Mouse (Mus musculus): ENCODE data around the gene Mepce. TPM values are rescaled to one million over a fixed set of nuclear protein-coding genes. Genes with fewer than 3 reads are reported as not detected.

Mepce gene
- polyA plus RNA-seq, 1 experiment from 2014 or later: 10.0 TPM

DNA sequence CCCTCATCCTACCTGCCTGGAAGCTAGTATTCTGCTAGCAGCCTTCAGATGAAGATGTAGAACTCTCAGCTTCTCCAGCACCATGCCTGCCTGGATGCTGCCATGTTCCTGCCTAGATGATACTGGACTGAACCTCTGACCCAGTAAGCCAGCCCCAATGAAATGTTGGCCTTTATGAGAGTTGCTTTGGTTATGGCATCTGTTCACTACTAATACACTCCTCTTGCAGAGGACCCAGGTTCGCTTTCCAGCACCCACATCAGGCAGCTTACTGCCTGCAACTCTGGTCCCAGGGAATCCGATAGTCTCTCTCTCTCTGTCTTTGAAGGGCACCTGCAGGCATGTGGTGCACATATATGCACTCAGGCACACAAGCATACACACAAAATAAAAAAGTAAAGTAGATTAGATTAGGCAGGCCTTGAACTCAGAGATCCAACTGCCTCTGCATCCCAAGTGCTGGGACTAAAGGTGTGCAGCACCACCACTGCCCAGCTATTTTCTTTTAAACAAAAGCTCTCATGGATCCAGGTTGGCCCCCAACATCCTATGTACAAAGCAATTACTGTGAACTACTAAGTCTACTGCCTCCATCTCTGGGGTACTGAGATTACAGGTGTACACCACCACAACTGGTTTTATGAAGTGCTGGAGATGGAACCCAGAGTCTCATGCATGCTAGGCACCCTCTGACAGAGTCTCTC, 11.7 kb downstream of the Mepce start:
- Histone ChIP-seq H3K4me2 (no peak overlapping the region), H3K36me3 (peaks cover 7% of the 10 kb centered on the region; the same call in 1 of the 2 replicates), H3K9ac (replicated peaks) (no peak overlapping the region), H3K9me3 (replicated peaks) (no peaks in the 10 kb centered on the region), H3K4me1 (peaks cover 23% of the 10 kb centered on the region), H3K4me3 (replicated peaks) (no peak overlapping the region), H3K27me3 (replicated peaks) (no peaks in the 10 kb centered on the region), H3K27ac (replicated peaks) (no peak overlapping the region)
- 98% methylated on average over 2 of the region's 2 CpGs for WGBS
- no peak for ATAC-seq (ENCODE audit: low FRiP score)

DNA sequence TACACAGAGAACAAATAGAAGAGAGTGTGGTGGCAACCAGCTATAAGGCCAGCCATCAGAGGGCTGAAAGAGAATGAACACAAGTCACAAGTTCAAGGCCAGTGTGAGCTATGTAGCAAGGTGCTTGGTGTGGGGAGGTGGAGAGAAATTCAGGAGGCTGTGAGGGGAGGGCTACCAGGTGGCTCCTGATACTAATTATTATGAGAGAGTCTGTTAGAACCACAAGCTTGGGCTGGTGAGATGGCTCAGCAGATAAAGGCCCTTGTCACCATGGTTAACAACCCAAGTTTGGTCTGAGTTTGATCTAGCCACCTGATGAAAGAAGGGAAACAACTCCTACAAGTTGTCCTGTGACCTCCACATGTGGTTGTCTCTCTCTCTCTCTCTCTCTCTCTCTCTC, 14.7 kb downstream of the Mepce start:
- no peak overlapping the region for H3K9ac ChIP-seq (replicated peaks)
- H3K4me1 ChIP-seq: 0 out of 2 replicates have a peak, but pooled peaks cover 2% of the 10 kb centered on the region
- no peak for ATAC-seq (ENCODE audit: low FRiP score)
- no peaks in the 10 kb centered on the region for H3K27me3 ChIP-seq (replicated peaks)
- no peak overlapping the region for H3K4me2 ChIP-seq
- no peak overlapping the region for H3K4me3 ChIP-seq (replicated peaks)
- no peak overlapping the region for H3K27ac ChIP-seq (replicated peaks)
- no peaks in the 10 kb centered on the region for H3K36me3 ChIP-seq
- H3K9me3 ChIP-seq (replicated peaks): no peaks in the 10 kb centered on the region

DNA sequence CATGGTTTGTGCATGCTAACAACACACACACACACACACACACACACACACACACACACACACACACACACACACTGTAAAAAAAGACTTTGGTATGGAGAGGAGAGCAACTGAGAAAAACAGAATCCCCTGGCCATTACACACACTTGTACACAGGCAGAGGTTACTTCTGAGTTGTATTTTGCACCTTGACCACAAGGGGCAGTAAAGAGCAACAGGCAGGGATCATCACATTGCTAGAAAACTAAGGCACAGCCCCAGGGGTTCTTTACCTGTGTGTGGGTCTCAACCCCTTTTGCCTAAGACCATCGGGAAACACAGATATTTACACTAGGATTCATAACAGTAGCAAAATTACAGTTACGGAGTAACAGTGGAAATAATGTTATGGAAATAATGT, 16.7 kb downstream of the Mepce start:
- WGBS: 52% methylated on average over 2 of the region's 2 CpGs
- Histone ChIP-seq H3K4me3 (replicated peaks) (no peak overlapping the region), H3K27ac (replicated peaks) (no peak overlapping the region), H3K36me3 (no peaks in the 10 kb centered on the region), H3K4me2 (no peak overlapping the region), H3K4me1 (no peaks in the 10 kb centered on the region), H3K27me3 (replicated peaks) (no peaks in the 10 kb centered on the region), H3K9me3 (replicated peaks) (no peaks in the 10 kb centered on the region), H3K9ac (replicated peaks) (no peak overlapping the region)
- ATAC-seq (ENCODE audit: low FRiP score): no peak

DNA sequence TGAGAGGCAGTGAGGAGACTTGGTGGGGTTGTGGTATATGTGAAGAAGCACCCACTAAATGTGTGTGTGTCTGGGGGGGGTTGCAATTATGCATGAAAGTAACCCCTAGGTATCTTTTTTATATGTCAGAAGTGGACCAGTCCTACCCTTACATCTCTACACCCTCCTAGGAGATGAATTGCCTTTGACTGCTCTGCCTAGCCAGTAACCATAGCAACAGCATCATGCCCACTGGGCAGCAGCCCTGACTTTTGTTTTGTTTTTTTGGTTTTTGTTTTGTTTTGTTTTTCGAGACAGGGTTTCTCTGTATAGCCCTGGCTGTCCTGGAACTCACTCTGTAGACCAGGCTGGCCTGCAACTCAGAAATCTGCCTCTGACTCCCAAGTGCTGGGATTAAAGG, 19.0 kb downstream of the Mepce start:
- ATAC-seq (ENCODE audit: low FRiP score): no peak

DNA sequence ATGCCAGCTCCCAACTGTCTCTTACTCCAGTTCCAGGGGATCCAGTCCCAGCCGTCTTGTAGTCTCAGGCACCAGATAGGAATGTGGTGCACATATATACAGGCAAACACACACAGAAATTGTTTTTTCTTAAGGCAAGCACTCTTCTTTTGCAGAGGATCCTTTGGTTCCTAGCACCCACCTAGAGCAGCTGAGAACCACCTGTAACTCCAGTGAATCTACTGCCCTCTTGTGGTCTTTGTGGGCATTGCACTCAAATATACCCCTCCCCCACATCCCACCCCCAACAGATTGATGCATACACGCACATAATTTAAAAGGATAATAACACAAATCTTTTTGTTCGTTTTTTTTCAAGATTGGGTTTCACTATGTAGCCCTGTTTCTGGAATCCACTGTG, 21.2 kb downstream of the Mepce start:
- no peak overlapping the region for H3K4me3 ChIP-seq (replicated peaks)
- no peaks in the 10 kb centered on the region for H3K27me3 ChIP-seq (replicated peaks)
- H3K4me1 ChIP-seq: no peaks in the 10 kb centered on the region
- no peaks in the 10 kb centered on the region for H3K9me3 ChIP-seq (replicated peaks)
- no peak overlapping the region for H3K9ac ChIP-seq (replicated peaks)
- 62% methylated on average over 3 of the region's 3 CpGs for whole genome bisulfite sequencing
- H3K4me2 ChIP-seq: no peak overlapping the region
- H3K36me3 ChIP-seq: no peaks in the 10 kb centered on the region
- H3K27ac ChIP-seq (replicated peaks): no peak overlapping the region
- ATAC-seq (ENCODE audit: low FRiP score): no peak

More for the DNA sequence above, 19.0 kb downstream of the Mepce start:
- H3K27ac ChIP-seq (replicated peaks): no peak overlapping the region
- H3K4me3 ChIP-seq (replicated peaks): no peak overlapping the region
- no peak overlapping the region for H3K9ac ChIP-seq (replicated peaks)
- H3K27me3 ChIP-seq (replicated peaks): no peaks in the 10 kb centered on the region
- no peaks in the 10 kb centered on the region for H3K4me1 ChIP-seq
- H3K4me2 ChIP-seq: no peak overlapping the region
- H3K9me3 ChIP-seq (replicated peaks): no peaks in the 10 kb centered on the region
- no peaks in the 10 kb centered on the region for H3K36me3 ChIP-seq
- 23% methylated on average over 1 of the region's 1 CpGs for WGBS

DNA sequence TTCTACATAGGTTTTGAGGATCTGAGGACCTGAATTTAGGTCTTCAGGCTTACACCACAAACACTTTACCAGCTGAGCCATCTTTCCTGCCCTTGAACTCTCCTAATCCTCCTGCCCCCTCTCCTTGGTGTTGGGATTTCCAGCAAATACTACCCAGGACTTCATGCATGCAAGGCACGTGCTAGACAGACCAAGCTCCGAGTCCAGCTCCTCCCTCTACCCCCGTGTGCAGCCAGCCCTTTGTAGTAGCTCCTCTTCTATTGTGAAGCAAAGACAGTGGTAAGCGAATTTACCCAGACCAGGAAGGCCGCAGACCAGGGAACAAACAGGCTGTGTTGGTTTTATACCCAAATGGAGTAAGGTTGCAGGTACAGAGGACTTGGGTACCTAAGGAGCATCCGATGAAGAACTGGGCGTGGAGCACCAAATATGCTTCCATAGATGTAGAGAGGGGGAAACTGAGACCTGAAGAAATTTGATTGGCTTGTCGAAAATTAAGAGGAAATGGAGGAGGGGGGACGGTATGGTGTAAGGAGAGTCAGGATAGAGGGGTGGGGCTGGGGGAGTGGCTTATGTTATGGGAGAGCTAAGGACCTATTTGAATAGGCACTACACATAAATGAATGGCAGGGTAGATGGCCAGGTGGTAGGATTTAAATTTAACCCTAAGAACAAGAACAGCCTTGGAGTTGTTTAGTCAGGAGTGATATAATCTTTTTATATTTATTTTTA, 22.7 kb downstream of the Mepce start:
- Histone ChIP-seq H3K36me3 (no peaks in the 10 kb centered on the region), H3K4me3 (replicated peaks) (no peak overlapping the region), H3K27me3 (replicated peaks) (no peaks in the 10 kb centered on the region), H3K9me3 (replicated peaks) (no peaks in the 10 kb centered on the region), H3K4me1 (no peaks in the 10 kb centered on the region), H3K27ac (replicated peaks) (no peak overlapping the region), H3K9ac (replicated peaks) (no peak overlapping the region), H3K4me2 (no peak overlapping the region)
- ATAC-seq (ENCODE audit: low FRiP score): no peak
- 51% methylated on average over 9 of the region's 9 CpGs for WGBS

DNA sequence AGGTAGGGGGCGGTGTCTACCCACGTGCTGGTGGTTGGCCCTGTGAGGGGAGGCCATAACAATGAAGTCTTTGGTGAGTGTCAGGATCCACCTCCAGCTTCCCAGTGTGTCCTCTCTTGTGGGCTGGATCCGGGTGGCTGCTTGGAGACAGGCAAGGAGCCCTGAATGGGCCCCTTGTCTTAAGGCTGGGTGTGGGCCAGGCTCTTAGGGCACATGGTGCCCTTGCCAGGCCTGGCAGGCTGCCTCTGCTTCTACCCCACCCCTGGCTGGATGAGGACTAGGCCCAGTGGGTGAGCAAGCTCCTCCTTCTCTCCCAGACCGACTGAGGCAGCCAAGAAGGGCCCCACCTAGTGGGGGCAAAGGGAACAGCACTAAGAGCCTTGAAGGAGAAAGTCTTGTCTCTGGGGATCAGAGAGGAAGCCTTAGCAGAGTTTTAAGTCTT, 27.5 kb downstream of the Mepce start:
- Histone ChIP-seq H3K27ac (replicated peaks) (peak overlapping the region; percentile 80), H3K4me2 (no peak overlapping the region), H3K9me3 (replicated peaks) (no peaks in the 10 kb centered on the region), H3K4me1 (peaks cover 27% of the 10 kb centered on the region), H3K36me3 (peaks cover 7% of the 10 kb centered on the region; the same call in 1 of the 2 replicates), H3K9ac (replicated peaks) (no peak overlapping the region), H3K27me3 (replicated peaks) (no peaks in the 10 kb centered on the region), H3K4me3 (replicated peaks) (no peak overlapping the region)
- ATAC-seq (ENCODE audit: low FRiP score): peak; percentile 75
- 36% methylated on average over 4 of the region's 4 CpGs for WGBS

DNA sequence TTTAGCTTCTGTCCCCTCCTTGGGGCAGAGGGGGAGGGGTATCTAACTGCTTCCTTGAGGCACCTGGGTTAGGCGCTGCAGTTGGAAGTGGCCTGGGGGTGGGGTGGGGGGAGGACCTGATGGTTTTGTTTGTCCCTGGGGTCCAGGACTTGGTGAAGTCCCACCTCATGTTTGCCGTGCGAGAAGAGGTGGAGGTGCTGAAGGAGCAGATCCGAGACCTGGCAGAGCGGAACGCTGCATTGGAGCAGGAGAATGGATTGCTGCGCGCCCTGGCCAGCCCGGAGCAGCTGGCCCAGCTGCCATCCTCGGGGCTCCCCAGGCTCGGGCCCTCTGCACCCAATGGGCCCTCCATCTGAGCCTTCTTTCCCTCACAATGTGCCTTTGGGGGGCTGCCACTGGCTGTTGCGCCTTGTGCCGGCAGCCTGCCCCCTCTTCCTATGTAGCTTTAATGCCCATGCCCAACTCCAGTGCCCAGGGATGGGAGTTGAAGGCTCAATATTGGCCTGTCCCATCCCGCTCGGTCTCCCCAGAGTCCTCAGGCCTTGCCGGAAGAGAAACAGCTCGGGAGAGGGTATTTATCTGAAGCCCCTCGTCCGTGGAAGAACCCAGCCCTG, 28.4 kb downstream of the Mepce start:
- peak overlapping the region; percentile 80 for H3K27ac ChIP-seq (replicated peaks)
- H3K4me3 ChIP-seq (replicated peaks): peak overlapping the region; percentile 18; the same call in 1 of the 2 replicates
- H3K9me3 ChIP-seq (replicated peaks): no peaks in the 10 kb centered on the region
- ATAC-seq (ENCODE audit: low FRiP score): no peak
- no peaks in the 10 kb centered on the region for H3K27me3 ChIP-seq (replicated peaks)
- WGBS: 84% methylated on average over 19 of the region's 19 CpGs
- peaks cover 27% of the 10 kb centered on the region for H3K4me1 ChIP-seq
- peak overlapping the region; percentile 30; the same call in 1 of the 2 replicates for H3K9ac ChIP-seq (replicated peaks)
- peaks cover 11% of the 10 kb centered on the region; the same call in 1 of the 2 replicates for H3K36me3 ChIP-seq
- peak overlapping the region; percentile 44 for H3K4me2 ChIP-seq

DNA sequence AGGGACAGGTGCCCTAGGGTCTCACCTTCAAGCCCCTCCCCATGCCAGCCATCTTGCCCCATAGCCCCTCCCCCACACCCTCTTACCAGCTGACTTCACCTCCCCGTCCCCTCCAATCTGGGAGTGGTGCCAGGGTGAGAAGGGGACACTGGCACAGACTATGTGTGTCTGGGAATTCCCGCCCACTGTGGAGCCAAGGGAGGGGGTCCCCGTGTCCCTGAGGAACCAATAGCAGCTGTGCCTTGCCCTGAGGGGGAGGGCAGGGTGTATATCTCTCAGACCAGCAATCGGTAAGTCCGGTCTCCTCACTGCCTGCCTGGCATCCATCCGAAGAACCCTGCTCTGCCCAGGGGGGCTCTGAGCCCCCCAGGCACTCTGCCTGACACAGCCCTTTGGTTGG, 29.6 kb downstream of the Mepce start:
- Histone ChIP-seq H3K4me1 (peaks cover 27% of the 10 kb centered on the region), H3K9me3 (replicated peaks) (no peaks in the 10 kb centered on the region), H3K4me2 (peak overlapping the region; percentile 44), H3K9ac (replicated peaks) (peak overlapping the region; percentile 30), H3K36me3 (peaks cover 12% of the 10 kb centered on the region; the same call in 1 of the 2 replicates), H3K27ac (replicated peaks) (peak overlapping the region; percentile 80), H3K4me3 (replicated peaks) (peak overlapping the region; percentile 18; the same call in 1 of the 2 replicates), H3K27me3 (replicated peaks) (no peaks in the 10 kb centered on the region)
- ATAC-seq (ENCODE audit: low FRiP score): peak; percentile 74
- WGBS: 41% methylated on average over 6 of the region's 6 CpGs

DNA sequence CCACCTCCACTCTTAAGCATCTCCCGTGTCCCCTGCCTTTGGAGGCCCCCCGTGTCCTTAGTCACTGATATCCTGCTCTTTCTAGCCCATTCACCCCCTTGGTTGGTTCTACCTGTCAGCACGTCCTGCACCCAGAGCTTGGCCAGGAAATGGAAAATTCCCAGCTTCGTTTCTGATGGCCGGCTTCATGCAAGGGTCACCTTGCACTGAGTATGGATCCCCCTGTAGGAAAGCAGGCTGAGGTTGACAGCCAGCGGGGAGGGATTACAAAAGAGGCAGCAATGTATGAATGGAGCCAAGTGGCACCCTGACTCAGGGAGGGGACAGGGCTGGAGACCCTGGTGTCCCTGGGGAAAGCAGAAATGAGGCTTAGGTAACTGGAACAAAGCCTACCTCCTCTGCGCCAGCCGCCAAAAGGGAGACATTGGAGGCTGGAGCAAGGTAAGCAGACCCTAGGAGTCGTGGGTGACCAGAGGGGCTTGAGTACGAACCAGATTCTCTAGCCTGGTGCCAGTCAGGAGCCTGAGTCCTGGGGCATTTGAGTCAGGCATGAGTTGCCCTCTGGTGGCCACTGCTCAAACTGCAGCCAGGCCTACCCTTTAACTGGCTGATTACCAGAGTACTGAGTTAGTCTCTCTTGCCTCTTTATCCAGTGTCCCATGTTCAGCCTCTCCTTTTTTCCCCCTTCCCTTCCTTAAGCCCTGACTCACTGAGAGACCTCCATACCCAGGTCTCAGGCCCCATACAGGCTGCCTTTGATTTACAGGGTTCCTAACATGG, 30.4 kb downstream of the Mepce start:
- 47% methylated on average over 10 of the region's 10 CpGs for WGBS
- Histone ChIP-seq H3K27me3 (replicated peaks) (no peaks in the 10 kb centered on the region), H3K4me3 (replicated peaks) (no peak overlapping the region), H3K36me3 (peaks cover 15% of the 10 kb centered on the region), H3K4me2 (peak overlapping the region; percentile 22; the same call in 1 of the 2 replicates), H3K27ac (replicated peaks) (peak overlapping the region; percentile 80), H3K9me3 (replicated peaks) (no peaks in the 10 kb centered on the region), H3K9ac (replicated peaks) (no peak overlapping the region; the same call in 1 of the 2 replicates), H3K4me1 (peaks cover 27% of the 10 kb centered on the region)
- peak; percentile 42; the same call in 1 of the 2 replicates for ATAC-seq (ENCODE audit: low FRiP score)

DNA sequence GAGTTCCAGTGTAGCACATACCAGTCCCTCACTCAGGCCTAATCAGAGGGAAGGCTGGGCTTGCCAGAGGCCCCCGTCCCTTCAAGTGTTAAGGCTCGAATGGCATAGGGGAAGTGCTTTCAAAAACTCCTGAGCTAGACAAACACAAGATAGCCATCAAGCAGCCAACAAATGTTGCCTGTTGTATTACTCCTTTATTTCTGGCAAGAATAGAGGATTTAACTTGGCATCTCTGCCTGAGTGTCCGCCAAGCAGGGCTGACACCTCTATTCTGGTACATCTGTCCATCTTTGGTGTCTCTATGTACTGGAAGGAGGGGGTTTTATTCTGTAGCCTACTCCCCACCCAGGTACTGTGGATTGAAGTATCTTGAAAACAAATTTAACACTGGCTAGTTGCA, 31.3 kb downstream of the Mepce start:
- Histone ChIP-seq H3K36me3 (peaks cover 24% of the 10 kb centered on the region), H3K4me3 (replicated peaks) (no peak overlapping the region), H3K4me2 (no peak overlapping the region), H3K27me3 (replicated peaks) (no peaks in the 10 kb centered on the region), H3K9me3 (replicated peaks) (no peaks in the 10 kb centered on the region), H3K4me1 (peaks cover 27% of the 10 kb centered on the region), H3K9ac (replicated peaks) (no peak overlapping the region), H3K27ac (replicated peaks) (peak overlapping the region; percentile 56; the same call in 1 of the 2 replicates)
- 76% methylated on average over 3 of the region's 3 CpGs for WGBS
- ATAC-seq (ENCODE audit: low FRiP score): no peak

Data from neural tube, embryonic 15.5 days (tissue).